Mouse (Mus musculus): Measurements from ENCODE around the gene Gpx2.
"Not testable (repeated sequence)": the region's sequence is repeated elsewhere in the genome, so short reads cannot be mapped to it uniquely, and the experiment has no call there.

The Gpx2 gene

DNA sequence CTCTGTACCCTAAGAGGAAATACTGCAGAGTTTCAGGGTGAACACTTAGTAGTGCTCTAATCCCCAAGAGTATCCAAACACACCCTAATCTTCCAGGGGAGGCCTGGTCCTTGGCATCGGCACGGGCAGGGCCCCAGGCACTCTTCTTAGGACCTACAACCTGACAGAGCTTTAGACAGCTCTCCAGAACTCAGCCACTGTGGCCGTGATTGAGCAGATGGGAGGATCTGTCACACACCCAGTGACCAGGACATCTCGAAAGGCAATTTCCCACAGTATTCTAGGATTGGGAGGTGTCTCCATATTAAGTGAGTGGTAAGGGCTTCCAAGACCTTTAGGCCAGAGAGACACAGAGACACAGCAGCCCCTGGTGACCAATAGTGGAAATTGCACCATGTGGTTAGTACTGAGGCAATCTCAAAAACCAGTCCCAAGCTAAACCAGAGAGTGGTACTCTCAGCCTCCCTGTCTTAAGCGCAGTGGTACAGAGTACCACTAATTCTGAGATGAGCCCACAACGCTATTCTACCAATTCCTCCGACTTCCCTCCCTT, 8.4 kb upstream of the Gpx2 start:
- peak; percentile 61 for DNase-seq

DNA sequence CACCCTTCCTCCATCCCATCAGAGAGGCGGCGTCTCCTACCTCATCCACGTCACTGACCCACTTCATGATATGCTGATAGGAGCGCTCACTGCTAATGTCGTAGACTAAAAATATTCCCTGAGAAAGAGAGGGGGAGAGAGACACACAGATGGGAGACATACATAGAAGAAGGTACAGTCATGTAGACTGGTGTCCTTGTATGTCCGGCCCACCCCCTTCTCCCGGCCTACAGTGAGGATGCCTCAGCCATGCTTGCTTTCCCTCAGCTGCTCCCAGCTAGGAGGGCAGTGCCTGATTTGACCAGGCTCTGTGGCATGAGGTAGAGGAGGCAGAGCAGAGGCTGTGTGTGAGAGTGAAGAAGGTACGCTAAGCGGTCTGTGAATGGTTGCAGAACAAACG, 7.7 kb upstream of the Gpx2 start:
- DNase-seq: no peak

DNA sequence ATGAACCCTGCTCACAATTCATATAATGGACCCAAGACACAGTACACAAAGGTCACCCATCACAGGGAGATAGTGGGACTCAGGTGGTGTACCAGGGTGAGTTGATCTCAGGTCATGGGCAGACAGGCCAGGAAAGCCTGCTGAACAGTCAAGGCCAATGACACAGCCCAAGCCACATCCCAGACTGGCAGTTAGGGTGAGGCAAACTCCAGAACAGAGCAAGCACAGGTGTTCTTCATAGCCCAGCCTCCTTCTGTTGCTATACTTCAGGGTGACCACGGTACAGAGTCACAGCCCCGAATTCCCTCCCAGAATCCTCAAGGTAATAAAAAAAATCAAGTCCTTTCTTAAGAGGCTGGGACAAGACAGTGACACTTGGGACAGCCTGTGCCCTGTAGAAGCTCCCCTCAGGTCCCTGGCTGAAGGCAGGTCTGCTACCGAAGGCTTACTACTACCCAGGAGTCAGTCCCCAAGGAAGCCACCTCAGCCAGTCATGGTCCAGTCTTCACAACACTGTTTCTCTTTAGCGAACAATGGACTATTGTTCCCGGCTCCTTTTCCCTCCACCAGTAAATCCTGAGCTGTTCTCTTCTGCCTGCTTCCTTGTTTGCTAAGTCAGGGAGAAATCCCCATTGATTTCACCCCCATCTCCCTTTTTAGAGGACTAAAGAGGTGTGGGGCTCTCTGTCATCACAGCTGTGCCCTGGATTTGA, 2.8 kb upstream of the Gpx2 start:
- no peak for DNase-seq

DNA sequence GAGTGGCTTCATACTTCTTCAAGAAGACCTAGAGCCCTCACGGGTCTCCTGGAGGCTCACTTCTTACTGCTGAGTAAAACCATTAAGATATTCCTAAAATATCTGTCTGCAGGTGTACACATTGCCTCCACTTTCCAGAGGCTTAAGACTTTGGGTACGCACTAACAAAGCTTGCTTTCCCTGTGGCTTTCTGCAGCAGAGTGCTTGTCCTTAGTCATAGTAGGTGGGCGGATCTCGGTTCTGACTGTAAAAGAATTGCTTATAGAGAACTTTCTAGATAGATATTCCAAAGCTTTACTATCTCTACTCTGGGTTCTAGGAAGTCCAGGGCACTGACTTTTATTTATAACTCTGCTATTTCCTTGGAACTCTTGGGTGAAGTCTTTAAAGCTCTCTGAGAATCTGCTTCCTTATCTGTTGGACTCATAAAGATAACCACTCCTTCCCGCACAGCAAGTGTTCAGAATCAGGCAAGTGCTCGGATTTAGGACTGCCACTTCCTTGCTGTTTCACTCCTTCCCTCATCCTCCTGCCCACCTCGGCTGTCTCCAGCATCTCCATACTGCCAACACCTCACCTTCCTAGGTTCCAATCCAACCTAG, 1.7 kb upstream of the Gpx2 start:
- no peak for DNase-seq

DNA sequence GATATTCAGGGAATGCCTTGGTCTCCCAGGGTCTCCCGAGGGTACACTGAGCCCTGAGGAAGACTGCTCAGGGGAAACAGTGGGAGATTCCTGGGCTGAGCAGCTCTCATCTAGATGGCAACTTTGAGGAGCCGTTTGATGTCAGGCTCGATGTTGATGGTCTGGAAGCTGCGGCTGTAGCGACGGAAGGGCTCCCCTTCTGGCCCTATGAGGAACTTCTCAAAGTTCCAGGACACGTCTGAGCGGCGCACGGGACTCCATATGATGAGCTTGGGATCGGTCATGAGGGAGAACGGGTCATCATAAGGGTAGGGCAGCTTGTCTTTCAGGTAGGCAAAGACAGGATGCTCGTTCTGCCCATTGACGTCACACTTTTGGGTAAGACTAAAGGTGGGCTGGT, 2.8 kb downstream of the Gpx2 start:
- DNase-seq: not testable (repeated sequence)

DNA sequence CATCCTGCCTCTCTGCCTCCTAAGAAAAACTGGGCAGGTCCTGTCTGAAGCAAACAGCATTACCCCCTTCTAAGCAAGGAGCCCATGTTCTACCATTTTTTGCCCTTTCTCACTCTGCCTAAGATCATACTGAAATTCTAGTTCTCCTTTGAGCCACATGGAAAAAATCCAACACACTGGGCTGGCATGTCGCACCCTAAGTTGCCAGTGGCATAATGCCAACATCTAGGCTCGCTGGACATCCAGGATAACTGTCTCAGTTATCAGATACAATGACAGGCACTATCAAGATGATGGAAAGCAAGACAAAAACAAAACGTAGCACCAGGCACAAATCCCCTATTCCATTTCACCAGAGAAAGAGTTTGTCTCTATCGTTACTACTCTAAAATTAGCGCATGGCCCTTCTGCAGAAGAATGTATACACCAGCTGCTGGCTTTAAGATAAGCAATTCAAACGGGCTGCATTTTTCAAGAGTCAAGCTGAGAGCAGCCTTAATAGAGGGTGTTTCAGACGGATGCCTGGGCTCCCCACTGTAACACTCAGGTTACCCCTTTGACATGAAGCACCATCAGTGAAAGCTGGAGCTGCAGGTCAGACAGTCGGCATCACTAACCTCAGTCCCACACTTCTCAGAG, 4.8 kb downstream of the Gpx2 start:
- DNase-seq: no peak

DNA sequence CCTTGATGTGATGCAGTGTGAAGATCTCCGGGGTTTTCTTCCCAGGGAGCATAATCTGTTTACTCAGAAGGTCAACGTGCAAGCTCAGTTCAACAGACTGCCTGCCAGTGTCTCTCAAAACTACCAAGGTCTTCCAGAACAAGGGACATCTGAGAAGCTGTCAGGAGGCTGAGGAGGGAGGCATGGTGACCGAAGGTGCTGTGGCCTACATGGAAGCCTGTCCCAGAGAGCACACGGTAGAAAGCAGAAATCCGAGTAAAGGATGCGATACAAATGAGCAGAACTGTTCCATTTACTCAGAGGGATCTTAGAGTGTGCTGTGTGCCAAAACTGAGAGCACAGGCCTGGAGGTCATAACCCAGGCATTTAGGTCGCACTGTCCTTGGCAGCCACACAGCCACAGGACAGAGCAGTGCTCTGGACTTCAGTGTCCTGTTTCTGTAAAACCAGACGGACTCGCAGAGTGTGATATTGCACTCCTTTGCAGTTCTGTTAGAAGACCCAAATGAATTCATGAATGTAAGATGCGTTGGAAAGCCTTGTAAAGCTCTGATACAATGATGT, 11.2 kb downstream of the Gpx2 start:
- no peak for DNase-seq

DNA sequence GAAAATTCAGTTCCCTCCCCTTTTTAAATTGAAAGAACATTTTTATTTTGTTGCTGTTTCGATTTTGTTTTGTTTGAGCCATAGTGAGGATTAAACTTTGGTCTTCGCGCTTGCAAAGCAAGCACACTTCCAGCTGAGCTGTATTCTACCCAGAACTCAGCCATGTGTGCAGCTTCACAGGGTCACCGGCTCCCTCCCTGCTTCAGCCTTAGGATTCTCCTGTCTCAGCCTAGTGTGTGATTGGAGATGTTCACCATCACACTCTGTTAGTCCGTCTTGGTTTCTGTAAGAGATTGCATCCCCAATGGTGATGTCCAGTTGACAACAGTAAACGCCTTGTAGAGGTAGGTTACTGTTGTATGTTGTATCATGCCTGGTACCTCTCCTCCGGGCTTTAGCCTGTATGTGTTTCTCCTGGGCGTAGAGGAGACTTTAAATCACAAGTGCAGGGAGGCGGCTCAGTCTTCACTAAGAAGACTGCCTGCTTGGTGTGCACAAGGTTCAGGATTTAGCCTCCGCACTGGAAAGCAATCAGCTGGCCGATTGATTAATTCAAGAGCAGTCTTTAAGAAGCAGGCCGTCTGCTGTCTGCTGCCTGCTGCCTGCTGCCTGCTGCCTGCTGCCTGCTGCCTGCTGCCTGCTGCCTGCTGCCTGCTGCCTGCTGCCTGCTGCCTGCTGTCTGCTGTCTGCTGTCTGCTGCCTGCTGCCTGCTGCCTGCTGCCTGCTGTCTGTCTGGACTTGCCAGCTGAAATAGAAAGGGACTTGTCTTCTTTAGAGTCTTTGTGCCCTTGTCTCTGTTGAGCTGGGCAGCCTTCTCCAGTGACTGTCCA, 14.5 kb downstream of the Gpx2 start:
- DNase-seq: no peak

DNA sequence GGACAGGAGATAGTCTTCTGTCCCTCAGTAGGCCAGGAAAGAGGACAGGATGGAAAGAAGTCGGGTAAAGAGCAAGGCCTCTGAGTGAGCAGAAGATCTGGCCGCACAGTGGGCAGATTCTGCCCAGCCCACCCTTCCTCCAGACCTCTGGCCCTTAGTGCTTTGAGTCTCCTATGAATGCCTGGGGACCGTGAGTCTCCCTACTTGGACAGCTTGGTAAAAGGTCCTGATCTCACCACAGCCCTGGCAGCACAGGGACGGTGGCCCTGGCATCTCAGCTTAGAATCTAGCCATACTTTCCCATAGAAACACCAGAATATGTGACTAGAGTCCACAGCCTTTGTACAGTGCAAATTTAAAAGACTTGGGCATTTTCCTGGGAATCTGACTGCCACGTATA, 15.4 kb downstream of the Gpx2 start:
- no peak for DNase-seq

DNA sequence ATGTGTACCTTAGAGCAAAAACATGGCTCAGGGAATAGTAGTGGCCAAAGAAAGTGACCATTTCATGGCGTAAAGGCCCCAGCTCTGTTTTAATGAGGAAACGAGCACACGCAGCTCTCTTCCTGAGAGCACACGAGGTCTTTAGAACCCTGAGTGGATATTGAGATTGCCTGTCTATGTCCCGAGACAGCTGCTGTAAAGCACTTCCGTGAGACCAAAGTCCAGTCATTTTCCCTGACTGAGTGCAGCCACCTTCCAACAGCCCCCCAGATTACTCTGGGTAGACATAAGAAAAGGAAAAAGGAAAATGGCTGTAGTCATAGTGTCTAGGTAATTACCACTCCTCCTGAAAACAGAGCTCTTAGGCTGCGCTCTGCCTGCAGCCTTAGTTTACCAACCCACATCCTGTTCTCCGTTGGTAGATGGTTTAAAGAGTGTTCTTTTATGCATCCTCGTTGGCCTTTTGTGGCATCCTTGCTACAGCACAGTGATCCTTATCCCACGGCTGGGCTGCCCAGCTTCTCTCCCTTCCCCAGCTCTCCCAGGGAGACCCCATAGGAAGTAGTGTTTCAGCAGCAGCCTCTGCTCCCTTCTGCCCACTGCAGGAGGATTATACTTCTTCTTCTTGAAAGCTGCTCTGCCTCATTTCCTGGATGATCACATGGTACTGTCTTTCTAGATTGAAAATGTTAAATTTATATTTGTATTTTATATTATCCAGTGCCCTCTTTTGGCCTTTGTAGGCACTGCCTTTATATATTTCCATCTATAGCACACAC, 16.9 kb downstream of the Gpx2 start:
- no peak for DNase-seq

DNA sequence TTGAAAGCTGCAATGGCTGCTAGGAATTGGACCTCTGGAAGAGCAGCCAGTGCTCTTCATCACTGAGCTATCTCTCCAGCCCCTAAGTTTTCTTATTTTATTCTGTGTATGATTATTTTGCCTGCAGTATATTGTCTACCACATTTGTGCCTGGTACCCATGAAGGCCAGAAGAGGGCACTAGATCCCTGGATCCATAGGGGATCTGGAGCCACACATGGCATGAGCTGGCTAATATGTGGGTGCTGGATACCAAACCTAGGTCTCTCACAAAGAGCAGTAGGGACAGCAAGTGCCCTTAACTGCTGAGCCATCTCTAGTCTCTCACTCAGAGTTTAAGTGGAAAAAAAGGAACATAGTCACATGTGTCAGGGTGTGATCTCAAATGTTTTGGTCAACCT, 17.5 kb downstream of the Gpx2 start:
- DNase-seq: no peak

DNA sequence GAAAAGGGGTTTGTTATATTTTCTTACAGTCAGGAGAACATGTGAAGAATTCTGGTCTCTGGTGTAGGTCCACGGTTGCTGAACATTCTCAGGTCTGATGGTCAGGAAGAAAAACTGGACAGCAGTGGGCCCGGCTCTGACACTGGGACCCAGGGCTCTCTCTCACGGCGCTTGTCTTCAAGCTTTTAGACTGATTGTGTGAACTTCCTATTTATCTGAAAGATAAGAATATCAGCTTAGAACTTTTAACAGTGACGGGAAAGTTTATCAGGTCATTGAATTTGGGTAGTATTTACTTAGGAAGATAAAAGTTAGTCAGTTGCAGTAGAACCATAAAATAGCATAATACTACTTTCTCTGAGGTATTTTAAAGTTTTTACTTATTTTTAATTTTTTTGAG, 18.5 kb downstream of the Gpx2 start:
- no peak for DNase-seq

DNA sequence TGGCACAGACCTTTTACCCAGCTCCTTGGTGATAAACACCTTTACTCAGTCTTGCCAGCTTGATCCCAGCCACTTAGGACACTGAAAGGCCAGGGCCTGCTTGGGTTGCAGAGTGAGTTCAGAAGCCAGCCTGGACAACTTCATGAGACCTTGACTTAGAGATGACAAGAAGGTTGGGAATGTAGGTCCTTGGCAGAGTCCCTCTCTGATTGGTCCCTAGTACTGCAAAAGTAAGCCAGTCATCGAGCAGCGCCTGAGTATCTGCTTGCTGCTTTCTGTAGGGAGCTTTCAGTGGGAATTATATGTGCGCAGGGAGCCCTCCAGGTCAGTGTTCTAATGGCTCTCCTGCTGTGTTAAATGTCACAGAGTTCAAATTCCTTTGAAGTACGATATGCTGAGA, 20.2 kb downstream of the Gpx2 start:
- DNase-seq: no peak

DNA sequence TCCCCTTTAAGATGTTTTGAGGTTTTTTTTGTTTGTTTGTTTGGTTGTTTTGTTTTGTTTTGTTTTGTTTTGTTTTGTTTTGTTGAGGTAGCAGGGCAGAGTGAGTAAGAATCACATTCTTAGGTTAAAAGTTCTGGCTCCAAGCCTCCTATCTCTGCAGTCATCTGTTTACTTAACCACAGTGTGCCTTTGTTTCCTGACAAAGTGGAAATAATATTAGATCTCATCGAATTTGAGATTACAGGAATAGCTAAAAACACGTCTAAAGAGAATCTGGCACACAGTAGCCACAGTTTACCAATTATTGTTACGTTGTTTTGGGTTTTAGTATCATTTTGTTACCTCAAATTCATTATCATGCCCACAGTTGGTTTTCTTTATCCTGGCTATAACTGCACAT, 20.7 kb downstream of the Gpx2 start:
- no peak for DNase-seq

DNA sequence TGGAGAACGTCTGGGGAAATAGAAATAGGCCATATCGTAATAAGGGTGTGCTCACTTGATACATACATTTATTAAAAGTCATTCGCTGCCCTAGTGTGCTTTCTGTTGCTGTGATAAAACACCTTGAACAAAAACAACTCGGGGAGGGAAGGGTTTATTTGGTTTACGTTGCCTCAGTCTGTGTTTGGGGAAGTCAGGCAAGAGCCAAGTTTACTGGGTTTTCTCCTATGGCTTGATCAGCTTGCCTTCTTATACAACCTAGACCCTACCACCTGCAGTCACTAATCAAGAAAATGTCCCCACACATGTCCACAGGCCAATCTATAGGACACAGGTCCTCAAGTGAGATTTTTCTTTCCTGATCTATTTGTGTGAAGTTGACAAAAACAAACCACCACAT, 23.8 kb downstream of the Gpx2 start:
- DNase-seq: no peak

DNA sequence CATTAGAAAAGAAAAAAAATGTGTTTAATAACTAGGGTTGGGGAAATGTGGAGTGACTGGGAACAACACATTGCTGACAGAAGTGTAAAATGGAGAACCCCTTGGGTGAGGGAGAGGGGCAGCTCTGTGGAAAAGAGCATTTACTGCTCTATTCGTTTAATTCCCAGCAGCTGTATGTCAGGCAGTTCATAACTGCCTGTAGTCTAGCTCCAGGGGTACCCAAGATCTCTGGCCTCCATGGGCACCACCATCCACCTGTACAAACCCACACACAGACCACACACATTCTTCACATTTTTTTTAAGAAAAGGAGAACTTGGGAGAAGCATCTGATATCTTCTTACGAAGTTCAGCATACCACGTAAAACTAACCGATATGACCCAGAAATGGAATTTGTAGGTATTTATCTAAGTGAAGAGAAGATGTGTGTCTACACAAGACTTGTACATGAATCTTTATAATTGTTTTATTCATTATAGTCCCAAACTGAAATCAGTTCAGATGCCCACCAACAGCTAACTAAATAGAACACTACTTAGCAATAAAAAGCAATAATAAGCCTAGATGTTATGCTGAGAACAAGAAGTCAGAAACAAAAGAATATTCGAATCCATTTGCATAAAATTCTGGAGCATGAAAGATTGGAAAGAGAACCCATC, 24.4 kb downstream of the Gpx2 start:
- DNase-seq: no peak

DNA sequence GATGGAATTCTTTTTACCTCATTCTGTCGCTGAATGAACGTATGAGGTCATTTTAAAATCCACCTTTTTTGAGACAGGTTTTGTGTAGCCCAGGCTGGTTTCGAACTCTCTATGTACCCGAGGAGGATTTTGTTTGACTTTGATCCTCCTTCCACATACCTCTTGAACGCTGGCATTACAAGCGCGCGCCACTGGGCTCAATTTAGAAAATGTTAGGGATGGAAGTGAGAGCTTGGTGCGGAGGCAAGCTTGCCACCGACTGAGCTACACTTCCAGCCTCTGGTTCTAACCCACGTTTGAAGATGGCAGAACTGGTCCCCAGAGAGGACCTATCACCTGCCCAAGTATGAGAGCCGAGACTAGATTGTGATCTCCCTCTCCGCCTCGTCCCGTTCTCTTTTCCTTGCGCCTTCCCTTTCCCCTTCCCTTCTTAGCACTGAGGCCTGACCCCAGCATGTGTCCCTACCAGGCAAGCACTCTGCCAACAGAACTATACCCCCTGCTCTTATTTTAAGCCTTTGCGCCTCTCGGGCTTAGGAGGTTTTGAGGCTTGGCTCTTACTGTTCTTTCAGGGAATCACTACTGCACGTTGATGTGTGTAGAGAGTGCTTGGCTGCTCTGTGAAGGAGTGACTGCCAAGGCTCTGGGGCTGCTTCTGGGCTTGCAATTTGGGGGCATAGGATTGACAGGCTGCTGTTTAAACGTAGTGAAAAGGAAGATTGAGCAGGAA, 29.3 kb downstream of the Gpx2 start:
- no peak for DNase-seq

DNA sequence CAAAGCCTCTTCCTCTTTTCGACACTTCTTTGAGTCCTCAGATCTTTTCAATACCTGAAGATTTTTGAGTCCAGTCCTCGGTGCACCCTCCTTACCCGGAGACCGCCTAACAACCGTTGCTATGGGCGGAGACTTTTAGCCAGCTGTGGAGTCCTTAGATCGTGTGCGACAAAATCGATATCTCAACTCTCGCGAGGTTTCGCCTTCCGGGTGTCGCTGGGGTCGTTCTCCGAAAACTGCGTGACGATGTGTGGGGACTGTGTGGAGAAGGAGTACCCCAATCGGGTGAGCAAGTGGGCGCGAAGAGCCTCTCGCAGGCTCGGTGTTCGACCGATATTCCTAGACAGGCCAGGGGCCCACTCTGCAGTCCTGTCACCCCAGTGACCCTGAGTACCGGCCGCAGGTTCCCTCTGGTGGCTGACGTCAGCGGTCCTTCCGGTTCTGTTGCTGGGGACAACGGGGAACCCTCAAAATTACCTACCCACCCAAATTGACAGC, 30.0 kb downstream of the Gpx2 start, which contains the start of the genes Churc1 and Fntb:
Gene Churc1 (plus strand): TSS at position 185 of the 498 bp plus-strand sequence.
Gene Fntb (plus strand): TSS at position 236 of the 498 bp plus-strand sequence.
- DNase-seq: peak; percentile 96

DNA sequence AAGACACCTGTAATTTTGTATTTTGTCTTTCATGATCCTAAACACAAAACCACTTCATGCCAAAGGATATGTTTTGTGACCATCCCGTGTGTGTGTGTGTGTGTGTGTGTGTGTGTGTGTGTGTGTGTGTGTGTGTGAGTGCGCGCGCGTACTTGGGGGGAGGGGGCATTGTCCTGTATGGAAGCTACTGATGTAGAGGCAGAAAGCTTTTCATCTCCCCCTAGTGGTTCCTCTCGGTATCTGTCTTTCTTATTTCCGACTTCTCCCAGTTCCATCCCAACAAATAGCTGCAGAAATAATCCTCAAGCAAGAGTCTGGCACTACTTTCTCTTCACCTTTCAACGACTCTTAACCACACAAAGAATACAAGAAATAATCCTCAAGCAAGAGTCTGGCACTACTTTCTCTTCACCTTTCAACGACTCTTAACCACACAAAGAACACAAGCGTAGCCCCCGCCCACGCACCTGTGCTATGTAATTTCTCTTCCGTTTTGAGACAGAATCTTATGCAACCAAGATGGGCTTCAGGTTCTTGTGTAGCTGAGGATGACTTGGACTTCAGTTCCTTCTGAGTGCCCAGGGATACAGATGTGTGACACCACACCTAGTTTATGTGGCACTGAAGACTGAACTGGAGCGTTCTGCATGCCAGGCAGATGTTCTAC, 42.6 kb downstream of the Gpx2 start:
- peak; percentile 57 for DNase-seq

All from B cell, adult 2 months (primary cell).